Mouse (Mus musculus) liver, adult (tissue): ENCODE results near the gene Setd1a.

ENCODE experiments used
- GATA4 ChIP-seq: IDR thresholded peaks from 2 replicates; pipeline ENCODE4 v1.6.1; 2014; ENCODE audit warnings: mild to moderate bottlenecking, low read length; ENCODE audit not compliant: insufficient replicate concordance

Setd1a gene

DNA sequence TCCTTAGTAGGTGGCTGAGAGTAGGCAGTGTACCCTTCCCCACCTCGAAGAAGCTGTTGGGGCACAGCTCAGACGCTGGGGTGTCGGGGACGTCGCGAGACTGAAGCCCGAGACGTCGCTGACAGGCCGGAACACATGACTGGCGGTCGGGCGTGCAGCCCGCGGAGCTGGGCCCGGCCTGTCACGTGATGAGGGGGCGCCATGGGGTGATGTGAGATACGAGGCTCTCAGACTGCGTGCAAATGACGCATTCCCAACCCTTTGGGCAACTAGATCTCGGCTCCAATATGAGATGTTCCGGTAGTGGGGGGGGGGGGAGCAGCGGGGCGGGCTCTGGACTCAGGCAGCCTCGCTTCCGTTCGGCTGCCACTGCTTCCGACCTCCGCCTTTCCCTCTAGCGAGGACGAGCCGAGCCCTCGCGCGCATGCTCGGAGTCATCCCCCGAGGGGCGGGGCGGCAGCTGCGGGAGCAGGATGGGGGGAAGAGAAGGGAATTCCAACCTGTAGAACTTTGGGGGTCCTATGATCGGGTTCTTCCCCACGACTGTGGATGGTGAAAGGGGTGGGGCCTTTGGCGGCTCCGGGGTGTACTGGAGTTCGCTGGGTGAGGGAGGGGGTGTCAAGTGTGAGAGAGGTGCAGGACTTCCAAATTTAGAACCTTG is 65.0 kb downstream of the Setd1a start:
- peak; percentile 72; the same call in 1 of the 2 replicates for TF ChIP-seq GATA4

DNA sequence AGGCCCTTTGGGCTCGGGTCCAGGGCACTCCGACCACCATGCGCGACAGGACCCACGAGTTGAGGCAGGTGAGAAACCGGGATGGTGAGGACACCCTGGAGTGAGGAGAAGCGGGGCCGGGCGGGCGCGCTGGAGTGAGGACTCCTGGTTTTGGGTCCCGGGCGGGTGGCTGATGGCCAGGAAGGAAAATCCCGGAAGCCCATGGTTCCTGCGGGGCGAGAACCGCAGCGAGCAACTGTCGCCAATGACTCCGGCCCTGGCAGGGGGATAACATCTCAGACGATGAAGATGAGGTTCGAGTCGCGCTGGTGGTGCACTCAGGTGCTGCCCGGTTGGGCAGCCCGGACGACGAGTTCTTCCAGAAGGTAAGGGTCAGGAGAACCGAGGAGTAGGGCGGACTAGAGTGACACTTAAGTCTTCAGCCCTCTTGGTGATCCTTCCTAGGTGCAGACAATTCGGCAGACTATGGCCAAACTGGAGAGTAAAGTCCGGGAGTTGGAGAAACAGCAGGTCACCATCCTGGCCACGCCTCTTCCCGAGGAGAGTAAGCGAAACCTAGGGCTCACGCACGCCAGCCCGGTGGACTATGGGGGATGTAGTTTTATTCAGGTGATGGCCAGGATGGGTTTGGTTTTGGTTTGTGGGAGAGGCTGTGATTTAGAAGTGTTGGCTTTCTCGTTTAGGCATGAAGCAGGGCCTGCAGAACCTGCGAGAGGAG is 65.7 kb downstream of the Setd1a start:
- TF ChIP-seq GATA4: no peak
